Mouse (Mus musculus) mature B cell (primary cell): ENCODE results near the gene Ccdc92.

ENCODE experiments used
- in situ Hi-C: fragments of 300-500 bp; cut with MboI; formaldehyde crosslinking; loops from 2 replicates; pipeline ENCODE4 v1.14.3; 2019

Gene Ccdc92

DNA sequence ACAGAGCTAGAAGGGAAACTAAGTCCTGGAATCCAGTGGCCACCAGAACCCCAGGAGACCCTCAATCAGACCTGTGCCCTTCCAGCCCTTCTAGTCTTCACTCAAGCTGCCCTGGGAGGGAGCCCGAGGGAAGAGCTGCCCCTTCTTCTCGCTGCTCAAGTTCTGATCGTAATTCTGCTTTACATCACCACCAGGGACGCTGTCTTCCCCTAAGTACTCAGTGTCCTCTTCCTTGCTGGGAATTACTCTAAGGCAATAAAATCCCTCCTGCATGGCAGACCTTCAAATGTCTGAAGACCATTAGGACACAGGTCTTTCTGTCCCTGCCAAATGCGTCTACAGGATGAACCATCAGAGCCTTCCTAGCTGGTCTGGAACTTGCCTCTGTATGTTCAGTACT lies 2.2 kb downstream of the Ccdc92 start:
- in situ Hi-C loops, result loop anchor here (10.0 kb wide), 1 partner anchor 425 kb away; the partner anchor contains the start of gene Kmt5a

DNA sequence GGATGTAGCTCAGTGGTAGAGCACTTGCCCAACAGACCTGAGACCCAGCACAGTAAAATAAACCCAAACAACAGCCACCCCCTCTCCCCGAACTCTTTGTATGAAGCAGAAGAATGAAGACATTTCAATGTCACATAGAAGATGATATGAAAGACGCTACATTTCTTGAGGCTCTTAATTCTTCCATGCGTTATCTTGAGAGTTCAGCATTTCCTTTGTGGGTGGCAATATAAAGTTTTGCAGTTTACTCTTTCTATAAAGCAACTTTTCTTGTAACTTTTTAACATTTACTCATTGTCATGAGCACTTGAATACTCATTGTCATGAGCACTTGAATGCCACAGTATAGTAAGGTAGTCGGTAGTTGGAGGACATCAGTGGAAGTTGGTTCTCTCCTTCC lies 8.0 kb downstream of the Ccdc92 start:
- in situ Hi-C loops, result no loop called here

DNA sequence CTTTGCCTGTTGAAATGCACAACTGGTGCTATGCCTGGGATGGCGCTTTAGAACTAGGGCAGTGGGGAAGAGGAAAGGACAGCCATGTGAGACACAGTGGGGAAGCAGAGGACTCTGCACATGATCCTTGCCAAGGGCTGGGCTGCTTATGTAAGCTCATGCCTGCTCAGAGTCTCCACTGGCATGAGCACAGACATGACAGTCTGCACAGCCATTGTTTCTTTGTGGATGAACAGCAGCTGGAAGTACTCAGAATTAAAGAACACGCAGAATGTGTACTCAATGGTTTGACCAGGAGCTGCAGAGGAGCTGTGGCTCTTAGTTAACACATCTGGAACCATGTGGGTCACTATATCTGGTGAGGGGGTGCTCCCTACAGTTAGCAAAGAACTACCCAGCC lies 9.1 kb downstream of the Ccdc92 start:
- in situ Hi-C loops, result no loop called here

DNA sequence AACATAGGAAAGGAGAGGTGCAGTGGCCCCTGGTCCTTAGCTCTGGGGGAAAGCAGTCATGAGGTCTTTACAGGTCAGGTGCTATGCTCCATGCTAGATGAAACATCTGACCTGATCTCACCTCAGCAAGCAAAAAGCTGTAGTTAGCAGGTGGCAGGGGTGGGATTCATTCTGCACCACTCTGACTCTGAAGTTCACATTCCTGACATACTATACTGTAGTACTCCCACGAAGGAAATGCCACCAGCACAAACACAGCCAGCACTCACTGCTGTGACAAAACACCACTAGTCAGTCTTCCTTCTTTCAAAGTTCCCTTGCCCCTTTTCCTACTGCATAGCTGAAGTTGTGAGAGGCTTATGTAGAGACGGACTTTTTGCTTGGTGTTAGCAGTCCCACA lies 9.9 kb downstream of the Ccdc92 start:
- in situ Hi-C loops, result no loop called here

- in situ Hi-C loops, result no loop called here
These were observed 10.7 kb downstream of the Ccdc92 start for GRCm38 (mm10) chr5:124851572-124851971.

DNA sequence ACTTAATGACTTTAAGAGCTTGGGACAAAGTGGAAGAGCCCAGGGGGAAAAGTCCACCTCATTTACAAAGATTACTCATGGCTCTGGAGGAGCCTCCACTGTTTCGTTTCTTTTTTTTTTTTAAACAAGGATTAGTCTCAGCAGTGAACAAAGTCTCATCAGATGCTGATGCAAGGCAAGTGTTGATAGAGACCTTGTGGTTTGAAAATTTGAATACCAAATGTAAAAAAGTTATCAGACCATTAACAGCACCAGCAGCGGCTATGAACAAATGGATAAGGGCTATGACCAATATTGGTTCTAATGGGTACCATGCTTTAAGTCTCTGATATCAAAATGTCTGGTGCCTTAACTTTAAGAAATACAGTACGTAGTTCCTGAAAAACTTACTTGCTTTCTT lies 13.2 kb downstream of the Ccdc92 start:
- in situ Hi-C loops, result no loop called here

DNA sequence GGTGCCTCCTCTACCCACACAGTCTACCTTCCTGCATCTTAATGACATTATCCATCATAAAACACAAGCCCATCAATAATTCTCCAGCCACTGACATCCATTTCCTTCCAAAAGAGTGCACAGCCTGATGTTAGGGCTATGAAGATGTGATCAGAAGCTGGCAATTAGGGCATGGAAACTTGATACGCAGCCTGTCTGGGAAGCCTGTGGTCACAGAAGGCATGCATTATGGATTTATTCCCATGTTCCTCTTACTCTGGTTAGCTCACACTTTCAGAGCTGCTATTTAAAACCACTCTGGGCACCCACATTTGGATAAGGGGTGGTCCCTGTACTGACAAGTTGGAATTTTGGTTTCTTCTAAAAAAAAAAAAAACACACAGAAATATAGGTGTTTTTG lies 15.2 kb downstream of the Ccdc92 start:
- in situ Hi-C loops, result no loop called here

GRCm38 (mm10) chr5:124844929-124845328 lies 17.3 kb downstream of the Ccdc92 start:
- in situ Hi-C loops, result no loop called here

GRCm38 (mm10) chr5:124843386-124843785 lies 18.8 kb downstream of the Ccdc92 start:
- in situ Hi-C loops, result no loop called here

- in situ Hi-C loops, result no loop called here
These were observed 21.6 kb downstream of the Ccdc92 start for GRCm38 (mm10) chr5:124840669-124841068.

DNA sequence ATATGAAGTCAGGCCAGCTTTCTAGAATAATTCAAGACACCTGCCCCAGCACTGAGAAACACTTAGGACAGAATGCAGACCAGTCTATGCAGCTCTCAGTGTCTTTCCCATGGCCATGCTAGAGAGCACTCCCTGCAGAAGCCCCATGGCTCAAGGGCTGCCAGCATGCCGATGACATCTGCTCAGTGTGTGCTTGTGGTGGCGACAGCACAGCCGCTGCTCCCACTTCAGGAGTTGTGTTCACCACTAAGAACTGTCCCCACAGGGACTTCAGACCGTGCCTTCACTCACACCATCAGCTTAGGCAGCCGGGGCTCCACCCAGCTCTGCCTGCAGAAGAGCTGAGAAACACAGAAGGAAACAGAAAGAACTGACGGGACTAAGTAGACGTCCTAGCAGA lies 22.0 kb downstream of the Ccdc92 start:
- in situ Hi-C loops, result no loop called here

- in situ Hi-C loops, result no loop called here
These were observed 25.6 kb downstream of the Ccdc92 start for GRCm38 (mm10) chr5:124836621-124837020.

DNA sequence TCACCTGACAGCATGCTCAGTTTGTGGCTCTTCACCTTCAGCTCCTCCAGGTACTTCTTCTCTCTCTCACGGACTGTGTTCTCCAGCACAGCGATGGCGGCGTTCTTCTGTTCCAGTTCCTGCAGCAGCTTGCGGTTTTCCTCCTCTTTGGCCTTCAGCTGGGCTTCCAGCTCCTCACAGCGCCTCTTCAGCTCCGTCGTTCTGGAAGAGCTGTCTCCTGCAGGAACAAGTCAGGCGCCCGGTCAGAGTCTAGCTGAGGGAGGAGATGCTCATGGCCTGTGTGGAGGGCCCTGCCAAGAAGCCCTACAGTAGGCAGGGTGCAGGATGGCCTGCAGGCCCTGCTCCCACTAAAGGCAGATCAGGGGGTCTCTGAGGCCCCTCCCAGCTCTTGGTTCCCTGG lies 26.1 kb downstream of the Ccdc92 start:
- in situ Hi-C loops, result no loop called here

GRCm38 (mm10) chr5:124835218-124835617 lies 27.0 kb downstream of the Ccdc92 start:
- in situ Hi-C loops, result no loop called here

GRCm38 (mm10) chr5:124830331-124830730 lies 31.9 kb downstream of the Ccdc92 start:
- in situ Hi-C loops, result no loop called here

DNA sequence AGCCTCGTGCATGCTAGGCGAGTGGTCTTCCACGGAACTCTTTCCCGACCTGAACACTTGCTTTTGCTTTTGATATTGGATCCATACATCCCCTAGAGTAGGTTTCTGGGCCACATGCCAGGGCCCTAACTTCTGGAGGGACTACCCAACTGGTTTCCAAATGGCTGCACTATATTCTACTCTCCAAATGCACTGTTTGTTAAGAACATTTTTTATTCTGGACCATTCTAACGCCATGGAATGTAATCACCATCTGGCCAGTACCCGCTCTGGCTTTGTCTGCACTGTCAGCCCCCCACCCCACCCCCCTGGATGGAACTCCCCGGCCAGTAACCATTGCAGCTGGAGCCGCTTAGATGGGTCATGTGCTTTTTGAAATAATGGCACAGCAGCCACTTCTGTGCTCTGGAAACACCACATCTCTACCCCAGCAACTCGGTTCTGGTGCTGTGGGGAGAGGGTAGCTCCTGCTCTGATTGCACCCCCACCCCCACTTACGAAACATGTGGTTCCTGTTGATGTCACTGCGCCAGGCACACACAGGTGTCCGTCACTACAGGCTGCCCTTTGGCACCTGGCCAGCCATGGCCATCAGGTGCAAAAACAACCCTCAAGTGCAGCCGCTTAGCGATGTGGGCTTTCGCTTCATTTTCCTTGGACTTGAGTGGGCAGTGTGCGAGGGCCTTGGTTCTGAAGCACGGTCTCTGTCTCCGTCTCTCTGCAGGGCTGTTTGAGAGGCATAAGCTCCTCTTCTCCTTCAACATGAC lies 39.9 kb downstream of the Ccdc92 start:
- in situ Hi-C loops, result no loop called here

DNA sequence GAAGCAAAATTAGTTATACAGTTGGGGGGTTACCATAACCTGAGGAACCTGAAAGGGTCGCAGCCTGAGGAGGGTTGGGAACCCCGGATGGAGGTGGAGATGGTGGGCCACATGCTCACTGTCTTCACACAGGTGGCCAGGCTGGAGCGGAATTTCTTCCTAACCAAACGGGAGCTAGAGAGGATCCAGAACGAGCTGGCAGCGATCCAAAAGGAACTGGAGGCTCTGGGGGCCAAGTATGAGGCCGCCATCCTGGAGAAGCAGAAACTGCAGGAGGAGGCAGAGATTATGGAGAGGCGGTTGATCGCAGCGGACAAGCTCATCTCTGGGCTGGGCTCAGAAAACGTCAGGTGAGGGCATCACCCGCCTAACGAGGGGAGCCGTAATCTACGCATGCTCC lies 45.2 kb downstream of the Ccdc92 start:
- in situ Hi-C loops, result no loop called here

GRCm38 (mm10) chr5:124814797-124815196 lies 47.4 kb downstream of the Ccdc92 start:
- in situ Hi-C loops, result no loop called here

DNA sequence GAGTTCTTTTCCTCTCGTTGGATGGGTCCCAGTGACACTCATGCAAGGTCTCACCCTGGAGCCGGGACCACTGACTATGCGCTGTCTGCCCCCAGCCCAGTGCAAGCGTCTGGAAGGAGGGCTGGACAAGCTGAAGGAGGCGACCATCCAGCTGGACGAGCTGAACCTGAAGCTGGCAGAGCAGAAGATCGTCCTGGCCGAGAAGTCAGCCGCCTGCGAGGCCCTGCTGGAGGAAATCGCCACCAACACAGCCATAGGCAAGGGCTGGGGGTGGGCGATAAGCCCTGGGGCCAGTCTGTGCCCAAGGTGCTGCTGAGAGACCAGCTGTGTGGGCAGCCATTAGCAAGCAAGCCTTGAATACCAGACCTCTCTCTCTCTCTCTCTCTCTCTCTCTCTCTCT lies 49.8 kb downstream of the Ccdc92 start:
- in situ Hi-C loops, result no loop called here

DNA sequence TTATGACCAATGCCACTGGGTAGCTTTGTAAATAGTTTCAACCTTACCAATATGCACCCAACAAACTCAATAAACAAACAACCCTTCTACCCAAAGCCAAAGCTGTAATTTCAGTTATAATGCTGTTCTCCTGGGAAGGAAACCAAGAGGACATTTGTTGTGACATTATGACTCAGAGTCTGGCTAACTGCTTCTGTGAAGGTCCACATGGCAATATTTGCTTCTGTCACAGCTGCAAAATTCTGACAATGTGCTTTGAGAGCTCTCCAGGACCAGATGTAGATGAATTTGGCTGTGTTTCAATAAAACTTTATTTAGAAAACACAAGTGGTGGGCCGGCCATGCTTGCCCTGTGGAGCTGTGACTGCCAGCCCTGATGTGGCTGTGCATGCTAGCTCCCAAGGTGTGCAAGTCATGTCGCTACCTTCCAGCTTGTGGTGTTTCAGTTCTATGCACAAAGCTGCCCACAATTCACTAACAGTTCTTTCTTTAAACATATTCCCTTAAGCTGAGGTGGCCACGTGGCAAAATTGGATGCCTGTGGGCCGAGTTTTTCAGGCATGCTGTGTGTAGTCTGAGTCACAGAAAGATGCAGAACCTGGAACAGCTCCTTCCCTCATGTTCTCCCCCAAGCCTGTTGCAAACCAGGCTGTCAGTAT lies 52.4 kb downstream of the Ccdc92 start:
- in situ Hi-C loops, result no loop called here

DNA sequence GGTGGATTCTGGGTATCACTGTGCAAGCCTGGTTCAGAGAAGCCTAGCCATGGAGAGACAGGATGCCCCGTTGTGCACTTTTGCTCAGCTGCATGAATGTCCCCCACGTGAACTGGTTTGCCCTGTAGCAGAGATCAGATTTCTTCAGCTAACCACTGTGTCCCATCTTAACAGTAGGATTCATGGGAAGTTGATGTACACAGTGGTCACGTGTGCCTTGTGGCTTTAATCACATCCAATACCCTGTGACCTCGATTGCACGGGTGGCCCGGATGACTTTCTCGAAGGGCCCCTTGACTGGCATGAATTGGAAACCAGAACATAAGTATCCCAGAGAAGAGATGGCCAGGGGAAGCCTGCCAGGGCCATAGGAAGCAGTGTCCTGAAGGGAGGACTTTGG lies 70.1 kb downstream of the Ccdc92 start:
- in situ Hi-C loops, result no loop called here

GRCm38 (mm10) chr5:124785650-124786049 lies 76.6 kb downstream of the Ccdc92 start:
- in situ Hi-C loops, result no loop called here
